8 mouse cellular contexts compared by ENCODE assay signal in genomic region chr16:44361921-44362890, GRCm38 (mm10). TPM values are rescaled to one million over a fixed set of nuclear protein-coding genes. Genes with fewer than 3 reads are reported as not detected.
DNase-seq lines count a peak whose midpoint lies in the region; ATAC-seq and TF ChIP-seq lines count a peak whose summit lies in the region.

No protein-coding gene starts in this region.

- H3K79me2 ChIP-seq in MEL (ENCODE audit: control insufficient read depth, insufficient read depth, low read length, poor library complexity), result no peaks in the 10 kb centered on the region

- peaks cover 17% of the 10 kb centered on the region for H3K36me3 ChIP-seq in hindbrain, embryonic 14.5 days (replicated peaks; ENCODE audit: control insufficient read depth, insufficient read depth)
- H3K36me3 ChIP-seq in hindbrain, embryonic 16.5 days (ENCODE audit: control insufficient read depth, insufficient read depth, low read length), result peaks cover 5% of the 10 kb centered on the region; the same call in 1 of the 2 replicates
- H3K36me3 ChIP-seq in MEL (ENCODE audit: control insufficient read depth in 1 of 2, insufficient read depth in 2 of 2, low read length in 2 of 2), result peaks cover 4 to 17% of the 10 kb centered on the region in 2 experiments; a peak in 3 of 4 replicates
- no peaks in the 10 kb centered on the region for H3K36me3 ChIP-seq in stomach, postnatal 0 days (ENCODE audit: control insufficient read depth, insufficient read depth, low read length)

- H3K27ac ChIP-seq in hindbrain, embryonic 14.5 days, result no peak overlapping the region
- no peak overlapping the region for H3K27ac ChIP-seq in hindbrain, embryonic 16.5 days (ENCODE audit: low read depth, low read length)
- H3K27ac ChIP-seq in MEL (ENCODE audit: control insufficient read depth, low read depth, low read length), result no peak overlapping the region
- H3K27ac ChIP-seq in stomach, postnatal 0 days (replicated peaks), result no peak overlapping the region

- H3K27me3 ChIP-seq in hindbrain, embryonic 14.5 days (ENCODE audit: control insufficient read depth, insufficient read depth, low read length), result no peaks in the 10 kb centered on the region
- no peaks in the 10 kb centered on the region for H3K27me3 ChIP-seq in hindbrain, embryonic 16.5 days (replicated peaks; ENCODE audit: control insufficient read depth, insufficient read depth, low read length)
- H3K27me3 ChIP-seq in MEL (ENCODE audit: control insufficient read depth in 1 of 2, insufficient read depth in 2 of 2, low read length in 2 of 2), result no peaks in the 10 kb centered on the region
- H3K27me3 ChIP-seq in stomach, postnatal 0 days (ENCODE audit: control insufficient read depth, insufficient read depth, low read length), result no peaks in the 10 kb centered on the region

- H3K9me3 ChIP-seq in hindbrain, embryonic 14.5 days (ENCODE audit: control insufficient read depth, low read length), result no peaks in the 10 kb centered on the region
- H3K9me3 ChIP-seq in hindbrain, embryonic 16.5 days (ENCODE audit: control insufficient read depth, low read length), result no peaks in the 10 kb centered on the region
- no peaks in the 10 kb centered on the region for H3K9me3 ChIP-seq in MEL (replicated peaks; ENCODE audit: insufficient read depth, low read length)
- no peaks in the 10 kb centered on the region for H3K9me3 ChIP-seq in stomach, postnatal 0 days (ENCODE audit: control insufficient read depth, low read length)

- TF ChIP-seq EP300 in MEL (IDR thresholded peaks at IDR 0.05; ENCODE audit: low read depth in 1 of 2, low read length in 2 of 2), result no peak
- no peak for TF ChIP-seq EP300 in stomach, postnatal 0 days (optimal IDR thresholded peaks at IDR 0.05)

- 86% methylated on average over 10 of the region's 10 CpGs for WGBS in hindbrain, embryonic 14.5 days
- 85% methylated on average over 10 of the region's 10 CpGs for WGBS in hindbrain, embryonic 16.5 days
- 82% methylated on average over 10 of the region's 10 CpGs for WGBS in stomach, postnatal 0 days

- ATAC-seq in hindbrain, embryonic 14.5 days (ENCODE audit: low FRiP score), result no peak; the same call in 1 of the 2 replicates
- ATAC-seq in hindbrain, embryonic 16.5 days, result no peak; the same call in 1 of the 2 replicates
- peak; percentile 45; the same call in 1 of the 2 replicates for ATAC-seq in stomach, postnatal 0 days (ENCODE audit: low FRiP score, low TSS enrichment)

- peak; percentile 75 for DNase-seq in hindbrain, embryonic 14.5 days (ENCODE audit: low spot score)
- DNase-seq in 416B (ENCODE audit: low read depth) (peak; percentile 65), MEL (ENCODE audit: low read depth, low spot score) (peak; percentile 43)
- DNase-seq in cerebellum, postnatal 10 days, result peak; percentile 56 to 68
- peak; percentile 33 for DNase-seq in layer of hippocampus, adult 9-10 months (ENCODE audit: low spot score)
- no peak for DNase-seq in stomach, postnatal 0 days (ENCODE audit: low spot score)
- no peak for DNase-seq in ovary, adult 18-20 months (ENCODE audit: low spot score)

- H3K4me1 ChIP-seq in hindbrain, embryonic 14.5 days (replicated peaks; ENCODE audit: control insufficient read depth, insufficient read depth, low read length), result no peaks in the 10 kb centered on the region
- H3K4me1 ChIP-seq in hindbrain, embryonic 16.5 days (ENCODE audit: control insufficient read depth, insufficient read depth, low read depth, low read length), result no peaks in the 10 kb centered on the region
- H3K4me1 ChIP-seq in MEL (ENCODE audit: control insufficient read depth in 1 of 2, insufficient read depth in 2 of 2, low read length in 2 of 2), result peaks cover 15 to 16% of the 10 kb centered on the region in 2 experiments
- no peaks in the 10 kb centered on the region for H3K4me1 ChIP-seq in stomach, postnatal 0 days (replicated peaks; ENCODE audit: control insufficient read depth, insufficient read depth)

- TF ChIP-seq RAD21 in MEL (IDR thresholded peaks at IDR 0.05; ENCODE audit: low read depth, low read length), result peak; percentile 70

- TF ChIP-seq POLR2A in MEL (IDR thresholded peaks at IDR 0.05; ENCODE audit: control insufficient read depth in 1 of 2, insufficient read depth in 1 of 2, low read depth in 1 of 2, low read length in 2 of 2, poor library complexity in 1 of 2), result no peak

- no peak overlapping the region for H3K4me3 ChIP-seq in hindbrain, embryonic 14.5 days (replicated peaks; ENCODE audit: low read length)
- H3K4me3 ChIP-seq in hindbrain, embryonic 16.5 days (ENCODE audit: low read length), result no peak overlapping the region
- H3K4me3 ChIP-seq in MEL (ENCODE audit: control insufficient read depth in 1 of 2, insufficient read depth in 1 of 2, low read depth in 2 of 2, low read length in 2 of 2), result no peak overlapping the region
- no peak overlapping the region for H3K4me3 ChIP-seq in stomach, postnatal 0 days (ENCODE audit: low read depth, low read length)

- H3K9ac ChIP-seq in hindbrain, embryonic 14.5 days, result no peak overlapping the region
- H3K9ac ChIP-seq in hindbrain, embryonic 16.5 days (ENCODE audit: low read depth, low read length), result no peak overlapping the region
- no peak overlapping the region for H3K9ac ChIP-seq in MEL (ENCODE audit: control insufficient read depth, low read depth, low read length, poor library complexity, severe bottlenecking)
- H3K9ac ChIP-seq in stomach, postnatal 0 days (ENCODE audit: low read length), result no peak overlapping the region

- no peak overlapping the region for H3K4me2 ChIP-seq in hindbrain, embryonic 14.5 days (replicated peaks)
- no peak overlapping the region for H3K4me2 ChIP-seq in hindbrain, embryonic 16.5 days (ENCODE audit: low read length)
- H3K4me2 ChIP-seq in stomach, postnatal 0 days (replicated peaks; ENCODE audit: low read depth), result no peak overlapping the region

- TF ChIP-seq CTCF in MEL (IDR thresholded peaks at IDR 0.05 in 2 of 3, conservative IDR thresholded peaks at IDR 0.05 in 1 of 3; ENCODE audit: control insufficient read depth in 1 of 3, insufficient read depth in 1 of 3, low read depth in 2 of 3, low read length in 3 of 3, poor library complexity in 1 of 3, severe bottlenecking in 1 of 3), result peak; percentile 37 to 69 (median 59)
- TF ChIP-seq CTCF in stomach, postnatal 0 days (IDR thresholded peaks at IDR 0.05; ENCODE audit: low read depth), result peak; percentile 90

TF ChIP-seq in MEL, 35 proteins besides CTCF, POLR2A, EP300 and RAD21:
- TF ChIP-seq SMC3 (IDR thresholded peaks at IDR 0.05; ENCODE audit: low read depth, low read length) (peak; percentile 83), ZC3H11A (IDR thresholded peaks at IDR 0.05; ENCODE audit: low read depth, low read length) (peak; percentile 70), CHD1 (IDR thresholded peaks at IDR 0.05; ENCODE audit: low read depth, low read length) (no peak), UBTF (IDR thresholded peaks at IDR 0.05; ENCODE audit: borderline replicate concordance, insufficient read depth, low read depth, low read length) (no peak)

RNA-seq across cellular contexts. Expression of gene Spice1, which starts 15.3 kb away (rescaled TPM):
- 14.6 and 19.9 TPM in 2 replicates for polyA plus RNA-seq in hindbrain, embryonic 14.5 days (2014; fragmentation: Nextera tagmentation; extraction: Ambion mirVana)
- polyA plus RNA-seq in hindbrain, embryonic 16.5 days (2015; fragmentation: Nextera tagmentation; extraction: Ambion mirVana), result 12.7 and 18.4 TPM in 2 replicates
- 14.4 and 14.8 TPM in 2 replicates for total RNA-seq in MEL (2012; rRNA removed)
- polyA plus RNA-seq in MEL (2012; ENCODE audit: insufficient read depth in 1 of 2, insufficient read length in 2 of 2, low read depth in 1 of 2, low replicate concordance in 2 of 2, missing spikeins in 1 of 2), result 10 to 100 TPM in 1 of 2 experiments, not detected in 1; 24.1 TPM
- polyA plus RNA-seq in stomach, postnatal 0 days (2015; fragmentation: Nextera tagmentation; extraction: Ambion mirVana), result 7.9 and 8.4 TPM in 2 replicates

RNA-seq across cellular contexts. Expression of gene Sidt1, which starts 29.2 kb away (rescaled TPM):
- polyA plus RNA-seq in hindbrain, embryonic 14.5 days (2014; fragmentation: Nextera tagmentation; extraction: Ambion mirVana), result 14.3 and 19.7 TPM in 2 replicates
- polyA plus RNA-seq in hindbrain, embryonic 16.5 days (2015; fragmentation: Nextera tagmentation; extraction: Ambion mirVana), result 20.4 TPM in 2 replicates
- total RNA-seq in MEL (2012; rRNA removed), result not detected in 2 replicates
- not detected for polyA plus RNA-seq in MEL (2012; ENCODE audit: insufficient read depth in 1 of 2, insufficient read length in 2 of 2, low read depth in 1 of 2, low replicate concordance in 2 of 2, missing spikeins in 1 of 2)
- 9.8 and 11.1 TPM in 2 replicates for polyA plus RNA-seq in stomach, postnatal 0 days (2015; fragmentation: Nextera tagmentation; extraction: Ambion mirVana)

RNA-seq across cellular contexts. Expression of gene Cfap44, which starts 32.4 kb away (rescaled TPM):
- polyA plus RNA-seq in hindbrain, embryonic 14.5 days (2014; fragmentation: Nextera tagmentation; extraction: Ambion mirVana), result 7.8 and 11.0 TPM in 2 replicates
- polyA plus RNA-seq in hindbrain, embryonic 16.5 days (2015; fragmentation: Nextera tagmentation; extraction: Ambion mirVana), result 5.1 TPM in 2 replicates
- total RNA-seq in MEL (2012; rRNA removed), result not detected in 2 replicates
- polyA plus RNA-seq in MEL (2012; ENCODE audit: insufficient read depth in 1 of 2, insufficient read length in 2 of 2, low read depth in 1 of 2, low replicate concordance in 2 of 2, missing spikeins in 1 of 2), result not detected
- 0.05 and 0.13 TPM in 2 replicates for polyA plus RNA-seq in stomach, postnatal 0 days (2015; fragmentation: Nextera tagmentation; extraction: Ambion mirVana)

Comparison
In these comparisons a context has a peak if more than half of its experiments do, and no peak if none do; other contexts are left out.
1. DNase-seq: peak in hindbrain, embryonic 14.5 days (single experiment), 416B (single experiment), MEL (single experiment), cerebellum, postnatal 10 days (2 of 2) and layer of hippocampus, adult 9-10 months (single experiment); none in stomach, postnatal 0 days (single experiment) and ovary, adult 18-20 months (single experiment).
2. RNA of gene Sidt1, which starts 29.2 kb away (polyA plus RNA-seq): 20.4 TPM in hindbrain, embryonic 16.5 days, 14.3 to 19.7 TPM in hindbrain, embryonic 14.5 days and 9.8 to 11.1 TPM in stomach, postnatal 0 days; not detected in MEL; every median in the first group is over 10 times any median in the second.